Mouse (Mus musculus): ENCODE measurements around the gene Ptpn14. TPM values are rescaled to one million over a fixed set of nuclear protein-coding genes. Genes with fewer than 3 reads are reported as not detected.

The Ptpn14 gene
- polyA plus RNA-seq (2012; rRNA removed) = 0.44 and 0.52 TPM in 2 replicates

GRCm38 (mm10) chr1:189727884-189728783 lies at the start of gene Ptpn14:
Gene Ptpn14, plus strand, starts transcription at chr1:189728268.

GRCm38 (mm10) chr1:189687654-189688387 lies 40.2 kb upstream of the Ptpn14 start, which contains the start of gene Cenpf:
Gene Cenpf, minus strand, starts transcription at chr1:189688086.

GRCm38 (mm10) chr1:189921818-189922592 lies 193.9 kb downstream of the Ptpn14 start, which contains the start of gene Smyd2:
Gene Smyd2, minus strand, starts transcription at chr1:189922363.

Other genes with a start within 250 kb of the Ptpn14 start
- 11.1 and 11.6 TPM in 2 replicates for gene Cenpf, start 40.2 kb upstream of the Ptpn14 start, polyA plus RNA-seq (2012; rRNA removed)
- gene Smyd2, start 194.1 kb downstream of the Ptpn14 start, polyA plus RNA-seq (2012; rRNA removed) = 23.6 and 24.8 TPM in 2 replicates